Mouse (Mus musculus) spleen, adult 2 months (tissue): ENCODE measurements around the gene Ybey. TPM values are rescaled to one million over a fixed set of nuclear protein-coding genes. Genes with fewer than 3 reads are reported as not detected.

Experiments used
- DNase-seq, 2 experiments: peaks; one replicate each; pipeline versions ENCODE4 v3.0.0 to v3.0.0-alpha.2; 2012 to 2021; ENCODE audit warnings: low spot score in 2 of 2, low read depth in 1 of 2
- H3K27ac ChIP-seq: fragments of 200-500 bp; 2 replicates; pipeline ENCODE4 v1.5.1; 2012; ENCODE audit warnings: low read length, inconsistent platforms; ENCODE audit not compliant: insufficient read depth
- H3K27me3 ChIP-seq: fragments of 200-500 bp; 2 replicates; pipeline ENCODE4 v1.6.1; 2012; ENCODE audit warnings: mild to moderate bottlenecking, moderate library complexity, low read length, inconsistent platforms; ENCODE audit not compliant: control insufficient read depth, insufficient read depth
- H3K36me3 ChIP-seq: fragments of 200-500 bp; 2 replicates; pipeline ENCODE4 v1.6.1; 2012; ENCODE audit warnings: mild to moderate bottlenecking, low read length, inconsistent platforms; ENCODE audit not compliant: control insufficient read depth, insufficient read depth
- H3K4me1 ChIP-seq: fragments of 200-500 bp; 2 replicates; pipeline ENCODE4 v1.6.1; 2011; ENCODE audit warnings: inconsistent platforms; ENCODE audit not compliant: control insufficient read depth, insufficient read depth, insufficient read length
- H3K4me3 ChIP-seq: fragments of 200-500 bp; 2 replicates; pipeline ENCODE4 v1.5.1; 2011; ENCODE audit warnings: mild to moderate bottlenecking, inconsistent platforms; ENCODE audit not compliant: insufficient read depth, insufficient read length; ENCODE audit errors: extremely low read depth
- CTCF ChIP-seq: fragments of 200-500 bp; IDR thresholded peaks from 2 replicates; pipeline ENCODE4 v1.5.1; 2011; ENCODE audit warnings: mild to moderate bottlenecking, inconsistent platforms; ENCODE audit not compliant: insufficient read depth, insufficient read length, insufficient replicate concordance; ENCODE audit errors: extremely low read depth
- POLR2A ChIP-seq: fragments of 200-500 bp; IDR thresholded peaks from 2 replicates; pipeline ENCODE4 v1.6.1; 2011; ENCODE audit warnings: low read depth, low read length, inconsistent platforms
- WGBS: fragments of 180-500 bp; shearing (Covaris S2); methylation state at CpG from one replicate; pipeline ENCODE4 v1.1.7; 2018; 5-methylcytosine and 5-hydroxymethylcytosine counted together
- polyA plus RNA-seq: library from polyadenylated mRNA; depleted of rRNA; stranded (reverse); fragments of >200 nt; gene quantifications from 2 replicates; pipeline ENCODE4 v1.2.3, GENCODE M21; 2012; rRNA removed

Gene Ybey
- polyA plus RNA-seq, 1 experiment: 2.4 TPM

DNA sequence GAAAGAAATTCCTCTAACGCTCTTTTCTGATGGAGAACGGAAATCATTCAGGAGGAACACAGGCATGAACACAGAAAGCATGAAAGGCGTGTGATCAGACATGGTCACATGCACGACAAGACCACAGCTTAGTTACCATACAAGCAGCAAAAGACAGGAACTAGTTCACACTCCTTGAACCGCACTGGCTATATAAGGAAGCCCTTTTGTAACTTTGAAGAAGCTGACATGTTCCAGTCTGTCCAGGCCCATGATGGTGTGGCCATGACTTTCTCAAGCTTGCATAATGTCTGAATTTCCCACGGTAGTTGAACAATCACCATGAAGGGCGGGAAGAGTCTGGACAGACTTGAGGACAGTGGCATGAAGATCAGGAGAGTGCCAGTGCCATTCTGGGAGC lies 43.2 kb downstream of the Ybey start:
- no peak overlapping the region for H3K4me3 ChIP-seq
- TF ChIP-seq POLR2A (no peak), CTCF (no peak)
- DNase-seq: no peak
- 93% methylated on average over 7 of the region's 7 CpGs for WGBS
- H3K36me3 ChIP-seq: peaks cover 47% of the 10 kb centered on the region
- no peak overlapping the region for H3K27ac ChIP-seq
- H3K4me1 ChIP-seq: no peaks in the 10 kb centered on the region
- no peaks in the 10 kb centered on the region for H3K27me3 ChIP-seq

DNA sequence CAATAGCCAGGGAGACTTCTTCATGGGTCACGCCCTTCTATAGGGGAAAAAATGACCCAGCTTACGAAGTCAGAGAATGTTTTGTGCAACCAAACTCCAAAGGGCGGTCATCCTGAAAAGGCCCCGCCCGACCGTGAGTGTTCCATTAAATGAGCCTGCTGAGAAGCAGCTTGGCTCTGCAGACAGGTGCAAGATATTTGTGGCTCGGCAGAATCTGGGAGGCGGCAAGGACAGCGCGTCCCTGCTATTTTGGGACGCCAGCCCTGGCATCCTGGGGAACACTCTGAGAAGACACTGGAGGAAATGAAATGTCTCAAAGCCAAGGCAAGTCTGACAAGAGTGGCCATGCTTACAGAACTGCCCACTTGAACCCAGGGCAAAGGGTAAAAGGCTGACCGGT lies 52.1 kb downstream of the Ybey start:
- Histone ChIP-seq H3K4me1 (no peaks in the 10 kb centered on the region), H3K27me3 (no peaks in the 10 kb centered on the region), H3K27ac (no peak overlapping the region), H3K36me3 (peaks cover 47% of the 10 kb centered on the region), H3K4me3 (no peak overlapping the region)
- WGBS: 95% methylated on average over 12 of the region's 12 CpGs
- TF ChIP-seq POLR2A (no peak), CTCF (no peak)
- no peak for DNase-seq

Other genes starting within 250 kb of the Ybey start
- 17.1 and 18.4 TPM in 2 replicates for gene Prmt2, start 231.2 kb downstream of the Ybey start, polyA plus RNA-seq
- gene S100b, start 215.3 kb downstream of the Ybey start, polyA plus RNA-seq: 0.70 TPM in 1 of 2 replicates, not detected in the other
- gene Dip2a, start 123.8 kb downstream of the Ybey start, polyA plus RNA-seq: 6.9 and 7.1 TPM in 2 replicates
- not detected in 2 replicates for gene AC141477.1, start 28.7 kb downstream of the Ybey start, polyA plus RNA-seq
- gene Pcnt, start 26.3 kb downstream of the Ybey start, polyA plus RNA-seq: 18.4 and 21.1 TPM in 2 replicates
- gene 2610028H24Rik, start 20.0 kb downstream of the Ybey start, polyA plus RNA-seq: not detected in 2 replicates
- gene Mcm3ap, start 187 bp downstream of the Ybey start, polyA plus RNA-seq: 16.0 and 16.6 TPM in 2 replicates
- 9.0 and 9.1 TPM in 2 replicates for gene Lss, start 62.5 kb upstream of the Ybey start, polyA plus RNA-seq
- not detected in 2 replicates for gene Spatc1l, start 93.2 kb upstream of the Ybey start, polyA plus RNA-seq
- gene Ftcd, start 106.5 kb upstream of the Ybey start, polyA plus RNA-seq: 0.02 and 0.07 TPM in 2 replicates
- 11.5 and 11.7 TPM in 2 replicates for gene Col6a2, start 154.5 kb upstream of the Ybey start, polyA plus RNA-seq